Mouse (Mus musculus) hindbrain, embryonic 13.5 days (tissue): ENCODE measurements around the gene Aldh3a2. TPM values are rescaled to one million over a fixed set of nuclear protein-coding genes. Genes with fewer than 3 reads are reported as not detected.

Source experiments
- ATAC-seq: fragments of 200-750 bp; cut with Nextera tagmentation; 2 replicates; pipeline ENCODE4 v1.8.0; 2017; ENCODE audit warnings: moderate TSS enrichment; ENCODE audit not compliant: low FRiP score
- H3K27ac ChIP-seq: fragments of 300-500 bp; sonication (generic); 2 replicates; pipeline ENCODE4 v1.5.1; 2015; ENCODE audit warnings: inconsistent platforms, mild to moderate bottlenecking, moderate library complexity
- H3K27me3 ChIP-seq: fragments of 300-500 bp; sonication (generic); 2 replicates; pipeline ENCODE4 v1.6.1; 2015; ENCODE audit warnings: mild to moderate bottlenecking, inconsistent platforms
- H3K36me3 ChIP-seq: fragments of 300-500 bp; sonication (generic); 2 replicates; pipeline ENCODE4 v1.6.1; 2015; ENCODE audit warnings: mild to moderate bottlenecking, inconsistent platforms
- H3K4me1 ChIP-seq: fragments of 300-500 bp; sonication (generic); replicated peaks from 2 replicates; pipeline ENCODE4 v1.6.1; 2015; ENCODE audit warnings: inconsistent platforms
- H3K4me2 ChIP-seq: fragments of 300-500 bp; sonication (generic); 2 replicates; pipeline ENCODE4 v1.6.1; 2015; ENCODE audit warnings: inconsistent platforms, mild to moderate bottlenecking, moderate library complexity
- H3K4me3 ChIP-seq: fragments of 300-500 bp; sonication (generic); 2 replicates; pipeline ENCODE4 v1.5.1; 2015; ENCODE audit warnings: mild to moderate bottlenecking, inconsistent platforms
- H3K9ac ChIP-seq: fragments of 300-500 bp; sonication (generic); 2 replicates; pipeline ENCODE4 v1.6.1; 2015; ENCODE audit warnings: mild to moderate bottlenecking, inconsistent platforms
- H3K9me3 ChIP-seq: fragments of 300-500 bp; sonication (generic); 2 replicates; pipeline ENCODE4 v1.6.1; 2016; ENCODE audit warnings: inconsistent platforms
- WGBS: fragments of 180-500 bp; shearing (Covaris S2); methylation state at CpG from one replicate; pipeline ENCODE4 v1.1.7; 2015; 5-methylcytosine and 5-hydroxymethylcytosine counted together
- polyA plus RNA-seq: library from polyadenylated mRNA; unstranded; fragments of >200 nt; fragmentation: Nextera tagmentation; extraction: Ambion mirVana; gene quantifications from 2 replicates; pipeline ENCODE4 v1.2.1, GENCODE M21; 2015

The Aldh3a2 gene
- polyA plus RNA-seq, 1 experiment from 2014 or later = 26.9 TPM

GRCm38 (mm10) chr11:61268626-61269349 is 1.5 kb upstream of the Aldh3a2 start:
- no peaks in the 10 kb centered on the region for H3K9me3 ChIP-seq
- H3K36me3 ChIP-seq = peaks cover 5% of the 10 kb centered on the region; the same call in 1 of the 2 replicates
- peaks cover 11% of the 10 kb centered on the region for H3K27me3 ChIP-seq
- WGBS = 91% methylated on average over 6 of the region's 6 CpGs
- H3K9ac ChIP-seq = no peak overlapping the region
- peaks cover 17% of the 10 kb centered on the region for H3K4me1 ChIP-seq
- no peak for ATAC-seq
- no peak overlapping the region for H3K27ac ChIP-seq
- no peak overlapping the region for H3K4me2 ChIP-seq
- H3K4me3 ChIP-seq = no peak overlapping the region

GRCm38 (mm10) chr11:61263841-61264240 is 3.4 kb downstream of the Aldh3a2 start:
- ATAC-seq = no peak
- no peak overlapping the region for H3K9ac ChIP-seq
- H3K4me2 ChIP-seq = no peak overlapping the region
- peaks cover 9% of the 10 kb centered on the region for H3K27me3 ChIP-seq
- no peaks in the 10 kb centered on the region for H3K9me3 ChIP-seq
- peaks cover 17% of the 10 kb centered on the region for H3K4me1 ChIP-seq
- H3K27ac ChIP-seq = no peak overlapping the region
- H3K4me3 ChIP-seq = no peak overlapping the region
- WGBS = 86% methylated on average over 1 of the region's 1 CpGs
- H3K36me3 ChIP-seq = peaks cover 46% of the 10 kb centered on the region

- 92% methylated on average over 14 of the region's 14 CpGs for WGBS
- no peaks in the 10 kb centered on the region for H3K9me3 ChIP-seq
- peaks cover 57% of the 10 kb centered on the region for H3K36me3 ChIP-seq
- no peaks in the 10 kb centered on the region for H3K27me3 ChIP-seq
- H3K4me1 ChIP-seq = peaks cover 15% of the 10 kb centered on the region
- H3K9ac ChIP-seq = no peak overlapping the region
- no peak for ATAC-seq
- H3K4me3 ChIP-seq = no peak overlapping the region
- H3K27ac ChIP-seq = no peak overlapping the region
- no peak overlapping the region for H3K4me2 ChIP-seq
Observed at GRCm38 (mm10) chr11:61262516-61262915, 4.7 kb downstream of the Aldh3a2 start.

- peaks cover 84% of the 10 kb centered on the region for H3K36me3 ChIP-seq
- no peak for ATAC-seq
- 92% methylated on average over 6 of the region's 6 CpGs for WGBS
Observed at GRCm38 (mm10) chr11:61259106-61259505, 8.2 kb downstream of the Aldh3a2 start.

GRCm38 (mm10) chr11:61252807-61253206 is 14.5 kb downstream of the Aldh3a2 start:
- Histone ChIP-seq H3K36me3 (peaks cover 88% of the 10 kb centered on the region), H3K4me2 (no peak overlapping the region), H3K27me3 (no peaks in the 10 kb centered on the region), H3K9ac (no peak overlapping the region), H3K4me1 (no peaks in the 10 kb centered on the region), H3K27ac (no peak overlapping the region), H3K9me3 (no peaks in the 10 kb centered on the region), H3K4me3 (no peak overlapping the region)
- 95% methylated on average over 12 of the region's 12 CpGs for WGBS
- ATAC-seq = no peak

More at GRCm38 (mm10) chr11:61259106-61259505, 8.2 kb downstream of the Aldh3a2 start:
- Histone ChIP-seq H3K4me2 (no peak overlapping the region), H3K9me3 (no peaks in the 10 kb centered on the region), H3K4me1 (no peaks in the 10 kb centered on the region), H3K27me3 (no peaks in the 10 kb centered on the region), H3K4me3 (no peak overlapping the region), H3K9ac (no peak overlapping the region), H3K27ac (no peak overlapping the region)

- Histone ChIP-seq H3K9me3 (no peaks in the 10 kb centered on the region), H3K4me3 (no peak overlapping the region), H3K27ac (no peak overlapping the region), H3K4me2 (no peak overlapping the region), H3K36me3 (peaks cover 90% of the 10 kb centered on the region), H3K27me3 (no peaks in the 10 kb centered on the region), H3K4me1 (no peaks in the 10 kb centered on the region), H3K9ac (no peak overlapping the region)
- 81% methylated on average over 10 of the region's 10 CpGs for WGBS
- ATAC-seq = no peak
Observed at GRCm38 (mm10) chr11:61251741-61252140, 15.5 kb downstream of the Aldh3a2 start.

- H3K9ac ChIP-seq = no peak overlapping the region
- H3K9me3 ChIP-seq = no peaks in the 10 kb centered on the region
- no peak overlapping the region for H3K4me3 ChIP-seq
- 89% methylated on average over 7 of the region's 7 CpGs for WGBS
- H3K27me3 ChIP-seq = no peaks in the 10 kb centered on the region
- H3K27ac ChIP-seq = no peak overlapping the region
- no peaks in the 10 kb centered on the region for H3K4me1 ChIP-seq
- no peak overlapping the region for H3K4me2 ChIP-seq
- peaks cover 51% of the 10 kb centered on the region for H3K36me3 ChIP-seq
- no peak for ATAC-seq
Observed at GRCm38 (mm10) chr11:61244406-61244805, 22.9 kb downstream of the Aldh3a2 start.

GRCm38 (mm10) chr11:61236015-61236414 is 31.2 kb downstream of the Aldh3a2 start:
- Histone ChIP-seq H3K36me3 (no peaks in the 10 kb centered on the region), H3K9me3 (no peaks in the 10 kb centered on the region), H3K27ac (no peak overlapping the region), H3K4me2 (no peak overlapping the region), H3K9ac (no peak overlapping the region), H3K4me1 (peaks cover 11% of the 10 kb centered on the region; the same call in 1 of the 2 replicates), H3K4me3 (no peak overlapping the region), H3K27me3 (peaks cover 2% of the 10 kb centered on the region; the same call in 1 of the 2 replicates)
- whole genome bisulfite sequencing = 92% methylated on average over 3 of the region's 3 CpGs
- ATAC-seq = no peak

- peaks cover 12% of the 10 kb centered on the region; the same call in 1 of the 2 replicates for H3K4me1 ChIP-seq
- H3K4me2 ChIP-seq = no peak overlapping the region
- 71% methylated on average over 5 of the region's 5 CpGs for WGBS
- no peak overlapping the region for H3K9ac ChIP-seq
- no peaks in the 10 kb centered on the region for H3K9me3 ChIP-seq
- H3K27ac ChIP-seq = no peak overlapping the region
- no peak for ATAC-seq
- peaks cover 2% of the 10 kb centered on the region; the same call in 1 of the 2 replicates for H3K27me3 ChIP-seq
- H3K4me3 ChIP-seq = no peak overlapping the region
- H3K36me3 ChIP-seq = no peaks in the 10 kb centered on the region
Observed at GRCm38 (mm10) chr11:61234174-61234573, 33.1 kb downstream of the Aldh3a2 start.

- ATAC-seq = no peak
- Histone ChIP-seq H3K4me1 (peaks cover 12% of the 10 kb centered on the region), H3K4me2 (peak overlapping the region; percentile 39), H3K36me3 (no peaks in the 10 kb centered on the region), H3K27me3 (peaks cover 2% of the 10 kb centered on the region; the same call in 1 of the 2 replicates), H3K9me3 (no peaks in the 10 kb centered on the region), H3K4me3 (no peak overlapping the region), H3K27ac (no peak overlapping the region), H3K9ac (no peak overlapping the region)
- 14% methylated on average over 9 of the region's 9 CpGs for WGBS
Observed at GRCm38 (mm10) chr11:61231329-61231728, 35.9 kb downstream of the Aldh3a2 start.

GRCm38 (mm10) chr11:61228406-61228805 is 38.9 kb downstream of the Aldh3a2 start:
- Histone ChIP-seq H3K4me3 (no peak overlapping the region), H3K36me3 (no peaks in the 10 kb centered on the region), H3K4me2 (no peak overlapping the region), H3K9me3 (no peaks in the 10 kb centered on the region), H3K27me3 (peaks cover 2% of the 10 kb centered on the region; the same call in 1 of the 2 replicates), H3K4me1 (peaks cover 9% of the 10 kb centered on the region), H3K9ac (no peak overlapping the region), H3K27ac (no peak overlapping the region)
- 74% methylated on average over 3 of the region's 3 CpGs for WGBS
- no peak for ATAC-seq

GRCm38 (mm10) chr11:61227816-61228215 is 39.4 kb downstream of the Aldh3a2 start:
- 88% methylated on average over 8 of the region's 8 CpGs for WGBS

GRCm38 (mm10) chr11:61225941-61226412 is 41.3 kb downstream of the Aldh3a2 start:
- WGBS = 86% methylated on average over 6 of the region's 6 CpGs
- H3K27ac ChIP-seq = no peak overlapping the region
- H3K4me3 ChIP-seq = no peak overlapping the region

More at GRCm38 (mm10) chr11:61227816-61228215, 39.4 kb downstream of the Aldh3a2 start:
- Histone ChIP-seq H3K9me3 (no peaks in the 10 kb centered on the region), H3K36me3 (no peaks in the 10 kb centered on the region), H3K27me3 (peaks cover 2% of the 10 kb centered on the region; the same call in 1 of the 2 replicates), H3K4me1 (peaks cover 9% of the 10 kb centered on the region), H3K27ac (no peak overlapping the region), H3K4me2 (no peak overlapping the region), H3K9ac (no peak overlapping the region), H3K4me3 (no peak overlapping the region)
- ATAC-seq = no peak

More at GRCm38 (mm10) chr11:61225941-61226412, 41.3 kb downstream of the Aldh3a2 start:
- H3K9ac ChIP-seq = no peak overlapping the region
- H3K27me3 ChIP-seq = no peaks in the 10 kb centered on the region
- H3K9me3 ChIP-seq = no peaks in the 10 kb centered on the region
- H3K36me3 ChIP-seq = no peaks in the 10 kb centered on the region
- peaks cover under 1% of the 10 kb centered on the region; the same call in 1 of the 2 replicates for H3K4me1 ChIP-seq
- no peak for ATAC-seq
- no peak overlapping the region for H3K4me2 ChIP-seq
